Mouse (Mus musculus): Measurements from ENCODE around the gene Hmox2.
"Not testable (repeated sequence)": the region's sequence is repeated elsewhere in the genome, so short reads cannot be mapped to it uniquely, and the experiment has no call there.

The Hmox2 gene

DNA sequence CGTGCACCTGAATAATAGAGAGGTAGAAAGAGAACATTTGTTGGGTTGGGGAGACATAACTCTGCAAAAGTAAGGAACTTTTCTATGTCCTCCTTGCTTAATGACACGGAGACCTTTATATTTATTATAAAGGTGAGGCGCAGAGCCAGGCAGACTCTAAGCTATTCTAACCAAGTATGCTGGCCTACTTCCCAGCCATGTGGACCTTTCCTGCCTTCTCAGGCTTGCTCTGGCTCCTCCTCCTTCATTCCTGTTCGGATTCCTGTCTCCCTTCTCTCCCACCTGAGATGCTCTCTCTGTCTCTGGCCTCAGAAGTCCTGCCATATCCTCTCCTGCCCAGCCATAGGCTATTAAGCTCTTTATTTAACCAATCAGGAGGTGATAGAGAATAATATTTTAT is 895 bp upstream of the Hmox2 start:
- DNase-seq (ENCODE audit: low read depth, low spot score): no peak

DNA sequence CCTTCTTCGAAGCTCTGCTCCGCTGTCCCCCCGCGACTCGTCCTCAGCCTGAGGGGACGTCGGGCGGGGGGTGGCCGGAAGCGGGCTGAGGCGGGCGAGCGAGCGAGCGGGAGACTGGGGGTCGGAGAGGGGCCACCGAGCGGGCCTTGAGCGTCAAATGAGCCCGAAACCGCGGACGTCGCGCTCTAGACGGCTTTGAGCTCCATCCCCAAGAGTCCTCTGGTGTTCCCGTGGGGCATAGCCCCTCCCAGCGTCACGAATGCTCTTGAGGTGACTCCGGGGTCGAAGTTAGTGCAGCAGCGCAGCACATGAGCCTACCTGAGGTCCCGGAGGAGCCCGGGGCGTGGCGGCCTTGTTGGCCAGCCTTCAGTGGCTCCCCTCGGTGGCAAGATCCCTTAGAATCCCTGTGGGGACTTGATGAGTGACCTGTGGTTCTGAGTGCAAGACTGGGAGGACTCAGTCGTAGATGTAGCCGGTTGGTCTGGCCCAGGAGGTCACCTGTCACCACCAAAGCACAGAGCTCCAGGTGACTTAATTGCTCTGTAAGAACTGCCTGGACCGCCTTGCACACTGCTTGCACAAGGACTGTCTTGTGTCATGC is 467 bp downstream of the Hmox2 start:
- no peak for DNase-seq (ENCODE audit: low read depth, low spot score)

DNA sequence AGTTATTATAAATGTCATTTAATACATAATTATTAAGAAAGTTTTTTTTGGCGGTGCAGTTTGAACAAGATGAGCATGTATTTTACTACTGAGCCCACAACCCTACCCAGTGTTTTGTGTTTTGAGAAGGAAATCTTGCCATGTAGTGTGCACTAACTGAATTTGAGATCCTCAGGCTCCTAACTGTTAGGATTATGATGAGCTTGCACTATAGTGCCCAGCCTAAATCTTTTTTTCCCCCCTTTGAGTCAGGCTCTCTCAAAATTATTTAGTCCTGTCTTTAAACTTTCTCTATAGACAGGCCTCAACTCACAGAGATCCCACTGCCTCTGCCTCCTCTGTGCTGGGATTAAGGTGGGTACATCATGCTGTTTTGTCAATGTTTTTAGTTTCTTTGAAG is 1.4 kb downstream of the Hmox2 start:
- DNase-seq (ENCODE audit: low read depth, low spot score): no peak

DNA sequence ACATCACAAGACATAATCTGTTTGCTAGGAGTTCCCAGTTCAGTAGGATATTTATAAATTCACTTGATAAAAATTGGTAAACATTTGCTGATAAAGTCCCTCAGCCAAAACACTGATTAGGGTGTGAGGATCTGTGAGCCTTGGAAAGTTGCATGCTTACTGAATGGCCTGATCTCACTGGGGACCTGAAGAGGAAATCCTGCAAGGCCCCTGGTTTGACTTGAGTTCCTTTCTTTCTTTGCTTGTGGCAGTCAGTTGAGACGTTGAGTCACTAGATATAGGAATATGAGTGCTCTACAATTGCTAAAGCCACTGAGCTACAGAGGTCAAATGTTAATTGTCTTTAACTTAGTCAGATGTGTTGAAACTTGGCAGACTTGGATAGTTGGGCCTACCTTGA is 1.8 kb downstream of the Hmox2 start:
- DNase-seq (ENCODE audit: low read depth, low spot score): no peak

DNA sequence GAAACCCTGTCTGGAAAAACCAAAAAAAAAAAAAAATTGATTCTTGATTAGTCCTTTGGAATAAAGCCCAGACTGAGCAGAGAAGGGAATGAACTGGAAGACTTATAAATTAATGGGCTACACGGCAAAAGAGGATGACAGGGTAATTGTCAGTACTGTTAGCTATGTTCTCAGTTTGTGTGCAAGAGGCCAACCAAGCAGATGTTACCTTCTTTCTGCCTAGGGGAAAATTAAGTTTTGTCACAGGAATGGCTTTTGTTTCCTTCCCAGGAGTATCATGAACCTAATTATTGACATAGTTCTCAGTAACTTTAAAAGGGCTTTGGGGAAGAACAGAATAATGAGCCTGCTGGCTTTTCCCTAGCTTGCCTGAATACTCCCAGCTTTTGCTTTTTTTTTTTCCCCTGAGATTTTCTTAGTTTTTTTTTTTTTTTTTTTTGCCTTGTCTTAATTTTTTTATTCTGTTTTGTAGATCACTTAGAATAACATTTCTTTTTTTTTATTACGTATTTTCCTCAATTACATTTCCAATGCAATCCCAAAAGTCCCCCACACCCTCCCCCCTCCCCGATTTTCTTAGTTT is 4.7 kb downstream of the Hmox2 start:
- DNase-seq (ENCODE audit: low read depth, low spot score): no peak

DNA sequence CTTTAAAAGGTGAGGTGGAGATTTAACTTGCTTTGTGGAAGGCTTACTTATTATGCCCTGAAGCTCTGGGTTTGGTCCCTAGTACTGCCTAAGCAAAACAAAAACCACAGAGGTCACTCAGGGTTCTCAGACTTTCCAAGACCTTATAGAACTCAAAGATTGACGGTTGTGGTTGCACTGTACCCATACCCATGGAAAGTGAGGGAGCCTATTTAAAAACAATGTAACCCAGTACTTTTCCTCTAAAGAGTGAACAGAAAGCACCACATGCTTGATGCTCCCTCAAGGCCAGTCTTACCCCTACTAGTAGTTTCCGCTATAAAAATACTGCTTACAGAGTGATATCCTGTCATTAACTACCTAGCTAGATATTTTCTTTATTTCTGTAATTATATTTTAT is 10.1 kb downstream of the Hmox2 start:
- no peak for DNase-seq (ENCODE audit: low read depth, low spot score)

DNA sequence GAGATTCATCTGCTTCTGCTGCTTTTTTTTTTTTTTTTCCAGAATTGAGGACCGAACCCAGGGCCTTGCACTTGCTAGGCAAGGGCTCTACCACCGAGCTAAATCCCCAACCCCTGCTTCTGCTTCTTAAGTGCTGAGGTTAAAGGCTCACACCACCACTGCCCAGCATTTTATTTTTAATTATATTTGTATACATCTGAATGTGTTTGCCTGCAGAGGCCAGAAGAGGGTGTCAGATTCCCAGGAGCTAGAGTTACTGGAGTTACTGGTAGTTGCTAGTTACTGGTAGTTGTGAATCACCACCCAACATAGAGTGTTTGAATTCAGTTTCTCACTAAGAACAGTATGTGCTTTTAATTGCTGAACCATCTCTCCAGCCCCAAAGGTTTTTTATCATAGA is 13.8 kb downstream of the Hmox2 start:
- no peak for DNase-seq (ENCODE audit: low read depth, low spot score)

DNA sequence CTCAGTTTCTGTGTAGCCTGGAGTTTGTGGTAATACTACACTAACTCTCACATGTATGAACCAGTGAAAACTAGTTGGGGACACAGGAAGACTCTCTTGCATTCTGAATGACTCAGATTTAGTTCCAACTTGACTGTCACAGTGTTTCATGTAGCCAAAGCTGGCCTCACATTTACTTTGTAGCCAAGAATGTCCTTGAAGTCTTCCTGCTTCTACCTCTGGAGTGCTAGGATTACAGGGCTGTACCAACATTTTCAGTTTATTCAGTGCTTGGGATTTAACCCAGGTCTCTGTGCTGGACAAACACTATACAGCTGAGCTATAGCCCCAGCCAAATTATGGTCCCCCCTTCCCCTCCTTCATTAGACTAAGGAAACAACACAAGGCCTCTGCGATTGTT is 16.0 kb downstream of the Hmox2 start:
- DNase-seq (ENCODE audit: low read depth, low spot score): no peak

DNA sequence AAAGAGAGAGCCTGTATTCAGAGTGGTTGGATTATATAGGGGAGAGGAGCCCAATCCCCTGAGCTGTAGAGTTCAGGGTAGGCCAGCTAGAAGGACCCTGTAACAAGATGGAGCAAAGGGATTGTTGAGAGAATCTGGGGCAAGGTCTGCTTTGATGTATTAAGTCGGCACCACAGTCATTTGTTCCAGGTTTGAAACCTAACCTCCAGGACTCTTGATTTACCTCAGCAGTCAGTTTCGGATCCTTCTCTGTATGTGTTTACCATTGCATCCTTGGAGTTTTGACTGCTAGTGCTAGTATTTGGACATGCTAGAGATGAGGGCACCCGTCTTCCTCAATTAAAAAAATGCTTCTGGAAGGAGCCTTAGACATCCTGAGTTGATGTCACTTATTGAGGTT is 26.0 kb downstream of the Hmox2 start:
- DNase-seq (ENCODE audit: low read depth, low spot score): no peak

DNA sequence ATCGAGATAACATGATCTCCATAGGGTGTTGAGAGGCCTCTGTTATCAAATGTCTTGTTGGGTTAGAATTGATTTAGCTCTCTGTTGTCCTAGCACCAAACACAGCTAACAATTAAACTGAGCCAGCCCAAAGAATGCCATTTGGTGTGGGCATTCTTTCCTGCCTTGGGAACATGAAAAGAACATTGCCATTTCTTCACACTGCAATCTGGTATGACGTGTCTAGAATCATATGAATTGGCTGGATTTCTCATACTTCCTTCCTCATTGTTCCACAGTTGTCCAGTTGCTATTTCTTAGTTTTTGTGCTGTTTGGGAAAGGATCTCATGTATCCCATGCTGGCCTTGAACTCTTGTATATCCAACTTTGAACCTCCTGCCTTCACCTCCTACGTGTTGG is 27.9 kb downstream of the Hmox2 start:
- no peak for DNase-seq (ENCODE audit: low read depth, low spot score)

DNA sequence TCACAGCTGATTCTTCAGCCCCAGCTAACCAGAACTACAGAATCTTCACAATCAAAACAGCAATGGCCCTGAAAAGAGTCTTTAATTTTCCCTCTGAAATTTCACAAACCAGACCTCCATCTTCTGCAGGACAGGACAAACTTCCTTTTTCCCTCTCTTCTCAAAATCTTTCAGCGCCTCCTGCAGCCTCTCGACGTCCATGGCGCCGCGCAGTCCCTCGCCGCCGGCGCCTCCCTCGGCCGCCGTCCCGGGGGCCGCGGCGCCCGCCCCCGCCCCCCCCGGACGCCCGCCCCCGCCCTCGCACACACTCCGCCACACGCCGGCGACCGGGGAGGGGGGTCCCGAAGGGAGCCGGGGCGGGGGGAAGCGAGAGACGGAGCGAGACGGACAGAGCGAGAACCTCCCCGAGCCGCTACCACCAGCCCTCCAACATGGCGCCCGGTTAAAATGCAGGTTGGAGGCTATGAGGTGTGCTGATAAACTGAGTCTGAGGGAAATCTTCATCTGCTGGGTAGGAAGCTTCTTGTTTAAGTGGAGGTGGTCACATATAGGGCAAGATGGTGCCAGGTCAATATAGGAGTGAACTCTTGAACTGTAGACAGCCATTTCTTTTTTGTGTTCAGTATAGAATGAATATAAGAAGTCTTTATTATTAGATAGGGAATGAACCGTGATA is 30.6 kb downstream of the Hmox2 start:
- not testable (repeated sequence) for DNase-seq (ENCODE audit: low read depth, low spot score)

DNA sequence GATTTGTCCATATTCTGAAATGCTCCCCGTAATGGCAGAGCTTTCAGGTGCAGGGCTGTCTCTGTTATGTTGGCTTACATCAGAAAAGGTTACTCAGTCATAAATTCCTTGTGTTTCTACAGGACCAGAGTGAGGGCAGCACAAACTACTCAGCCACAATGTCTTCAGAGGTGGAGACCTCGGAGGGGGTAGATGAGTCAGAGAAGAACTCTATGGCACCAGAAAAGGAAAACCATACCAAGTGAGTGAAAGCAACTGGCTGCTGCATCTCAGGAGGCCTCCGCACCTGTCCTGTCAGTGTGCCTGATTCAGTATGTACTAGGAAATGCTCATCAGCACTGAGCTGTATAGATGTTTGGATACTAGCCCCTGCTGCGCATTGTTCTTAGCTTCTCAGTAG is 36.3 kb downstream of the Hmox2 start:
- DNase-seq (ENCODE audit: low read depth, low spot score): no peak

DNA sequence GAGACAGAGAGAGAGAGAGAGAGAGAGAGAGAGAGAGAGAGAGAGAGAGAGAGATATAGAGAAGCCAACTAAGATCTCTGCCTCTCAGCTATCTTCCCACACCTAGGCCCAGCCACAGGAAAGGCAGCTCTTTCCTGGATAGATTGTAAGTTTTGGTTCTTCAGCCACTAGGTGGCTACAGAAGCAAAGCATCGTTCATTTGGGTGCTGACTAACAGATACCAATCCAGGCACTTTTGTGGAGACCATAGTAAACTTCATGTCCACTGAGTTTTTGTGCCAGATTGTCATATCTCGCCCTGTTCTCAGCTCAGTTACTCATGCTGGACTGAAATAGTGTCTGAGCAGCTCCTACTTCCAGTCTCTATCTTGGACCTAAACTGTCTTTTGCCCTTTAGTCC is 37.1 kb downstream of the Hmox2 start:
- DNase-seq (ENCODE audit: low read depth, low spot score): no peak

DNA sequence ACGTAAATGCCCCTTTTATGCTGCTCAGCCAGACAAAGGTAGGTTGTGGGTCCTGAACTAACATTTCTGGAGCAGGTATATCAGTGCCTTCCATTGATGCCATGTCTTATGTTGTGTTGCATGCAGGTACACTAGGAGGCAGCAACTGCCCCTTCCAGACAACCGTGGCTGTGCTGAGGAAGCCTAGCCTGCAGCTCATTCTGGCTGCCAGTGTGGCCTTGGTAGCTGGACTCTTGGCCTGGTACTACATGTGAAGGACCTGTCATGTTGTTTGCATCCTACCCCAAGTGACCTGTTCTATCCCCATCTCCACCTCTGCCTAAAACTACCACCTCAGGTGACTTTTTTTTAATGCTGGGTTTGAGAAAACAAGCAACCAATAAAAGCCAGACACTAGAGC is 39.7 kb downstream of the Hmox2 start:
- DNase-seq (ENCODE audit: low read depth, low spot score): no peak

DNA sequence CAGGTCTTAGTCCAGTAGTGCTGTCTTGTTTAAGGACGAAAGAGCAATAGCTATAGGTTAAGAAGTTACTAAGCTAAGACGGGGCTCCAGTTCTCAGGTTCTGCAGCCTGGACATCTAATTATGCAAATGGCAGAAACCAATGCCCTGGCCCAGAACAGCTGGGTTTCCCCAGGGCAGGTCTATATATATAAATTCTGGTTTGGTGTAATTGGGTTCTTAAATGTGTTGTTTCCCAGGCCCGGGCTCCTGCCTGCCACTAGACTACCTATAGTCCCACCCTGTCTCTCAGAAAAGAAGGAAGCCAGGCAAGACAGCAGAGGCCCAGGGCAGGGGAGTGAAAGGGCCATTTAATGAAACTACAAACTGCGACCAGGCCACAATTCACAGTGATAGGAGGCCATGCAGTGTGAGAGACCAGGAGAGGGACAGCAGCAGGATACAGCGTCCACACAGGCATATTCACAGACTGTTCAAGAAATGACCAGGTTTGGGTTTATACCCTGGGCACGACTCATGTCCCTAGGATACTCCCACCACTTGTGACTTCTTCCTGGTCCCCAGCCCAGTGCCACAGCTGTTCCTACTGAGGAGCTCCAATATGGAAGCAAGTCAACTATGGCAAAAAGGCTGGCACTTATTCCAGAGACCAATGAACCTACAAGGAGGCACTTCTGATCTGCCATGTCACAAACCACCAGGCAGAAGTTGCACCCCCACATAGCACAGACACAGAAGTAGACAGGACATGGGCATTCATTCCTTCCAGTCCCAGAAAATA is 41.0 kb downstream of the Hmox2 start:
- DNase-seq (ENCODE audit: low read depth, low spot score): no peak

DNA sequence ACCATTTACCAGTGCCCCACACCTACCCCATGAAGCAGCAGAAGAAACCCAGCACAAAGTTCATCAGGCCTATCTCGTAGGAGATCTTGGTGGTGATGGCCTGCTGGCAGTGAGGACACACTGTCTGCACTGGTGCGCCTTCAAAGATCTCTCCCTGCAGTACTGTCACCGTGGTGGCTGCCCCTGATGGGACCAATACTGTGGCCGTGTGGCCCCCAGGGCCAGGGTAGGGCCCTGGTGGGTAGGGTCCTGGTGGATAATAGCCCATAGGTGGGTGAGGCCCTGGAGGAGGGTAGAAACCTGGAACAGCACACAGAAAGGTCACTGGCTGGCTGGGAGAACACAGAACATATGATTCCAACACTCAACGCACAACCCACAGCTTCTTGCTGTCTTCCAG is 42.6 kb downstream of the Hmox2 start:
- no peak for DNase-seq (ENCODE audit: low read depth, low spot score)

DNA sequence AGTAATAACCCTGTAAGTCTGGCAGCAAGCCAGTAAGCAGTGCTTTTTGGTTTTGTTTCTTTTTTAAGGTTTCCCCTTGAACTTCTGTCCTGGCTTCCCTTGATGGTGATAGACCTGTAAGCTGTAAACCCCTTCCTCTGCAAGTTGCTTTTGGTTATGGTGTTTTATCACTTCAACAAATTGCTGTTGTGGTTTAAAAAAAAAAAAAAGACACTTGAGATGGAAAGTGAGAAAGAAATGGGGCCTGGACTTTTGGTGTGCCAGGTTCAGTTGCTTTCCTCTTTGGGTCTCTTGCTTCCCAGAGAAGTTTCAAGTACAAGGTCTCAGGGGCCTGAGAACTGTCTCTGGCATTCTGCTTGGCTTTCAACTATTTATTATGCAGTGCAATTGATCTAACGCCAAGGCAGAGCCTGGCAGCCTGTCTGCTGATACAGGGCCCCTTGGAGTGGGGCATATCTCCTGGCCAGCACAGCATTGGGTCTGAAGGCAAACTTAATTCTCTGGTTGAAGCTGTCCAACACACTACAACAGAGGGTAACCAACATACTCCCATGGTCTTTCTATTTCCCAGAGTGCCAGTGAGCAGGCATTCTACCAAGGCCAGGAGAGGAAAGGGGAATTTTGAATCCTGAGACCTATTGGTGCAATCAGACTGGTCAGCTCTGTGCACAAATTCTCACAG is 47.3 kb downstream of the Hmox2 start:
- no peak for DNase-seq (ENCODE audit: low read depth, low spot score)

DNA sequence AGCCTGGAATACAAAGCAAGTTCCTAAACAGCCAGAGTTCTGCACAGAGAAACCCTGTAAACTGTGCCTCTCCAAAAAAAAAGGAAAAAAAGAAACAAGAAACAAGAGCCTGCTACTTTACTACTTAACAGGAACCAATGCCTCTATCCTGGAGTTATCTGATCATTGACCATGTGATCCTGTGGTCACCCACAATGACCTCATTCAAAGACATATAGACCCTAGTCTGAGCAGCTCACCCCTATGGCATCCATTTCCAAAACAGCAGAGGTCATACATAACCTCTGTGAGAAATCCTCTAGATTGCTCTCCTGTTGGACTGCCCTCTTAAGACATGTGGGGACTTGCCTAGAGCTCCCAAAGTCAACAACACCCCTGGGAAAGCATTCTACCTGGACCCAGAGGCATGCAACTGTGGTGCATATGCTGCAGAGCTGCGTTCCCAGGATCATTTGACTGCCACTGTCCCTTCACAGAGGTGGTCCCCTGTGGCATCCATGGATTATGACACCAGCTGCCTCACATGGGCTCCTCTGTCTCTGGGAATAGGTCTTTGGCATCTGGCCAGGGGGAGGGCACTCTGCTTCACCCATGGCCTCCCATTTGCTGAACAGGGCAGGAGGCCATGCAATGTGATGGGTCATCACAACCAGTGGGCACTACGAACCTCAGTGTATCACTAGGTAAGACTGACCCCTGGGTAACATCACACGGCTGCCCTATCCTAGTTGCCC is 51.2 kb downstream of the Hmox2 start:
- no peak for DNase-seq (ENCODE audit: low read depth, low spot score)

DNA sequence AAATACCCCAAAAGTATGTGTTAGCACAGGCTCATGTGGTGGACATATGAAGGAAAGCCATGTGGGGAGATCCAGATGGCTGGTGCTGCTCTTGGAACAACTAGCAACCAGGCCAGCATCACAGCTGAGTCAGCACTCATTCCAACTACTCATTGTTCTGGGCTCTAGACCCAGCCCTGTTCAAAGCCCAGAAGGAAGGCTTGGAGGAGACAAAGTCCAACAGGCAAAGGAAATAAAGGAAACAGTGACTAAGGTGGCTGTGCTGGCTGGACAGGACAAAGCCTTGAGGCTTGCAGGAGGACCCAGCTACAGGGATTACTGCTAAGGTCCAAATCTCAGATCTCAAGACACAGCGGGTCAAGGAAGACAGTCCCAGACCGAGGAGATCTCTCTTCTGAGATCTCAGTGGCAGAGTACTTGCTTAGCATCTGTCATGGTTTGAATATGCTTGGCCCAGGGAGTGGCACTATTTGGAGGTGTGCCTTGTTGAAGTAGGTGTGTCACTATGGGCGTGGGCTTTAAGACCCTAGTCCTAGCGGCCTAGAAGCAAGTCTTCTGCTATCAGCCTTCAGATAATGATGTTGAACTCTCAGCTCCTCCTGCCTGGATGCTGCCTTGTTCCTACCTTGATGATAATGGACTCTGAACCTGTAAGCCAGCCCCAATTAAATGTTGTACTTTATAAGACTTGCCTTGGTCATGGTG is 51.9 kb downstream of the Hmox2 start:
- DNase-seq (ENCODE audit: low read depth, low spot score): no peak

DNA sequence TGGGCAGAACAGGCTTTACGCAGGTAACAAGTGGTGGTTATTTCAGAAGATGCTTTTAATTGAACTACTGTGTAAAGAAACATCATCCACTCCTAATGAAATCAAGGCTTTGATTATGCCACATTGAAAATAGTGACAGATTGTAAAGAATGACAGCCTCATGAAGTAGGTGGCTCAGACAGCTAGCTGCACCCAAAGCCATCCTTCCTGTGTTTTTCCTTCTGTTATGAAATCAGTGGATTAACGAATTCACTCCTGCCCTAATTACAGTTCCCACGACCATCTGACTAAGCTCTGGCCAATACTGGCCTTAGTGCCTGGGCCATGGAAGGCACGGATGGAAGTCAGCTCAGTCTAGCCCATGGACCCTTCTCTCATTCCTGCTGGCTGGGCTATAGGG is 52.8 kb downstream of the Hmox2 start:
- DNase-seq (ENCODE audit: low read depth, low spot score): no peak

All from WW6 (cell line).